Mouse (Mus musculus): ENCODE results near the gene Vamp4. TPM values are rescaled to one million over a fixed set of nuclear protein-coding genes. Genes with fewer than 3 reads are reported as not detected.

Vamp4 gene
- total RNA-seq, 4 experiments from 2014 or later: 93.7 to 107 (median 101) TPM

DNA sequence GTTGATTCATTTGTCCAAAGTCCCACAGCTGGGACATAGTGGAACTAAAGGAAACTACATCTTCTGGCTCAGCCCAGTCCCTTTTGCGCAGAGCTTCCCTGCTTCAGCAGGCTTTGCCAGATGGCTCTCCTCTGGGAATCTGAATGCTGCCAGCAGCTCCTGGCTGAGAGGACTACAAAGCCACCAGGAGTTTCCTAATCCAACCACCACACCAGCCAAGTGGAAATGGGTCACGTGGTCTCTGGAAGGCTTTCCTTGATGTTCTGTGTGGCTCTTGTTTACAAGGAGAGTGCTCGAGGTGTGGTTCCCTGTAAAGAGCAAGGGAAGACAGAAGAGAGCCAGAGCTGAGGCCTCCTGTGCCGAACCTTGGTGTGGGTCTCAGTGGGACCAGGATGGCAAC lies 73.4 kb downstream of the Vamp4 start:
- DNase-seq (ENCODE audit: low spot score in 2 of 2): peak; percentile 75 to 77

DNA sequence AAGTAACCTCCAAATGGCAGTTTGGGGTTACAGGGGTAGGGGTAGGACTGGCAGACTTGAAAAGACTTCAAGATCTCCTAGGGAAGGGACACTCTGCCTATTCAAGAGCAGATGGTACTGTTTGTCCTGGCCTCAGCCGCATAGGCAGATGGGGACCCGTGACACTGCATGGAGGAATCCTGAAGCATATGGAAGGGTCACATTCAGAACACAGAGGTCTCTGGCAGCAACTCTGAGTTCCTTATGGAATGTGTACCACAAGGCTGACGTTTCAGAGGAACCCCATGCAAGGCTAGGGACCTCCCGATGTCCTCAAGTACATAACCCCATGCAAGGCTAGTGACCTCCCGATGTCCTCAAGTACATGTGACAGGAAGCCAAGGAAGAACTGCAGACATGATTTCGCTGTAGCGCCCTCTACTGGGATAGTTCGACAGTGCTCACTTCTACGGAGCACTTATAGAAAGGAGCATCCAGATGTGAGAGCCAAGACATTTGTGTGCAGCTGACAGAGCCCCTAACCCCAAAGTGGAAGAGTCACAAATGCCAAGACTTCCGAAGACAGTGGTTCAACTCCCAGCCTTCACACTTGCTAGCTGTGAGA lies 75.9 kb downstream of the Vamp4 start:
- DNase-seq (ENCODE audit: low spot score in 2 of 2): no peak

DNA sequence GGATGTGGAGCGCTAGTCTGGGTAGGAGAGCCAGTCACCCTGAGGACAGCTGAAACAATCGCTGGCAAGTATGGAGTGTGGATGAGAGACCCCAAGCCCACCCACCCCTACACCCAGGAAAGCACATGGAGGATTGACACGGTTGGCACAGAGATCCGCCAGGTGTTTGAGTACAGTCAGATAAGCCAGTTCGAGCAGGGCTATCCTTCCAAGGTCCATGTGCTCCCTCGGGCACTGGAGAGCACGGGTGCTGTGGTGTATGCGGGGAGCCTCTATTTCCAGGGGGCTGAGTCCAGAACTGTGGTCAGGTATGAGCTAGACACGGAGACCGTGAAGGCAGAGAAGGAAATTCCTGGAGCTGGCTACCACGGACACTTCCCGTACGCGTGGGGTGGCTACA lies 78.1 kb downstream of the Vamp4 start:
- DNase-seq (ENCODE audit: low spot score in 2 of 2): no peak

Other genes with a start within 250 kb of the Vamp4 start
- gene Dnm3, start 92.5 kb upstream of the Vamp4 start, total RNA-seq (2022): 10 to 100 TPM; 80.3 to 99.6 (median 83.3) TPM
- 10 to 100 TPM; 10.6 to 14.6 (median 12.4) TPM for gene Mettl13, start 22.0 kb upstream of the Vamp4 start, total RNA-seq (2022)
- 1 to 10 TPM; 6.2 to 9.7 (median 7.1) TPM for gene Myoc, start 68.6 kb downstream of the Vamp4 start, total RNA-seq (2022)
- not detected for gene Myocos, start 87.7 kb downstream of the Vamp4 start, total RNA-seq (2022)
- 100 to 1,000 TPM; 173 to 205 (median 183) TPM for gene Prrc2c, start 170.0 kb downstream of the Vamp4 start, total RNA-seq (2022)
- under 1 TPM in 1 of 4 experiments, not detected in 3; 0.52 TPM for gene Fmo4, start 243.5 kb downstream of the Vamp4 start, total RNA-seq (2022)

Data from layer of hippocampus, adult 8-10 months (tissue).